Mouse (Mus musculus) hindbrain, embryonic 12.5 days (tissue): ENCODE measurements around the gene Mrpl30. TPM values are rescaled to one million over a fixed set of nuclear protein-coding genes. Genes with fewer than 3 reads are reported as not detected.

Experiments used
- ATAC-seq: fragments of 200-750 bp; cut with Nextera tagmentation; 2 replicates; pipeline ENCODE4 v1.8.0; 2017; ENCODE audit warnings: moderate TSS enrichment; ENCODE audit not compliant: low FRiP score
- H3K27ac ChIP-seq: fragments of 300-500 bp; sonication (generic); 2 replicates; pipeline ENCODE4 v1.5.1; 2016; ENCODE audit warnings: mild to moderate bottlenecking
- H3K27me3 ChIP-seq: fragments of 300-500 bp; sonication (generic); 2 replicates; pipeline ENCODE4 v1.6.1; 2016; ENCODE audit warnings: mild to moderate bottlenecking
- H3K36me3 ChIP-seq: fragments of 300-500 bp; sonication (generic); 2 replicates; pipeline ENCODE4 v1.6.1; 2016; ENCODE audit warnings: mild to moderate bottlenecking
- H3K4me1 ChIP-seq: fragments of 300-500 bp; sonication (generic); 2 replicates; pipeline ENCODE4 v1.6.1; 2016
- H3K4me2 ChIP-seq: fragments of 300-500 bp; sonication (generic); replicated peaks from 2 replicates; pipeline ENCODE4 v1.6.1; 2016; ENCODE audit warnings: mild to moderate bottlenecking
- H3K4me3 ChIP-seq: fragments of 300-500 bp; sonication (generic); 2 replicates; pipeline ENCODE4 v1.5.1; 2016; ENCODE audit warnings: mild to moderate bottlenecking
- H3K9ac ChIP-seq: fragments of 300-500 bp; sonication (generic); 2 replicates; pipeline ENCODE4 v1.6.1; 2016; ENCODE audit warnings: mild to moderate bottlenecking, moderate library complexity
- H3K9me3 ChIP-seq: fragments of 300-500 bp; sonication (generic); replicated peaks from 2 replicates; pipeline ENCODE4 v1.6.1; 2016; ENCODE audit warnings: mild to moderate bottlenecking
- WGBS: fragments of 180-500 bp; shearing (Covaris S2); methylation state at CpG from one replicate; pipeline ENCODE4 v1.1.7; 2016; 5-methylcytosine and 5-hydroxymethylcytosine counted together
- polyA plus RNA-seq: library from polyadenylated mRNA; unstranded; fragments of >200 nt; fragmentation: Nextera tagmentation; extraction: Ambion mirVana; gene quantifications from 2 replicates; pipeline ENCODE4 v1.2.1, GENCODE M21; 2016

Mrpl30 gene
- polyA plus RNA-seq, 1 experiment from 2014 or later = 220 TPM

DNA sequence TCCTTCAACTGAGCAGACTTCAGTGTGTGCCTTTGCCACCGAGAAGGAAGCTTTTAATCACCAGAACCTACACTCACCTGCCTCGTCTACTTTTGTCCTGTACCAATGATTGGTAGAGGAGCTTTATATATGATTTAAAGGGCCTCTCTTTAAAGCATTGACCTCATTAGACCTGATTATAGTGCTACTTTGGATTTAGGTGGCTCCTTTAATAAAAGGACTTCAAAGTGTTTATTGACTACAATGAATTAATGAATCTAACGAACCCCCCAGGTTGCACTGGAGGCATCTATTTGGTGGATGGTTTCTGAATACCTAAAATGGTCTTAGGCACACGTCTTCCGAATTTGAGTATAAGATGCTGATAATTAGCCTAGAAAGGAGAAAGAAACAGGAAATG, 26.1 kb downstream of the Mrpl30 start, which contains the start of gene Lyg2:
Lyg2 (minus strand) TSS at position 101 of the 400 bp plus-strand sequence.
- no peak within 1 kb of the TSS for H3K9ac ChIP-seq
- no peak within 1 kb of the TSS for H3K4me2 ChIP-seq
- H3K27ac ChIP-seq = no peak within 1 kb of the TSS
- ATAC-seq = no peak
- 85% methylated on average over 5 of the region's 5 CpGs for WGBS
- no peaks in the 10 kb centered on the region for H3K9me3 ChIP-seq
- H3K4me3 ChIP-seq = no peak within 1 kb of the TSS
- no peaks in the 10 kb centered on the region for H3K4me1 ChIP-seq
- H3K27me3 ChIP-seq = peaks cover 4% of the 10 kb centered on the region; the same call in 1 of the 2 replicates
- H3K36me3 ChIP-seq = no peaks in the 10 kb centered on the region

DNA sequence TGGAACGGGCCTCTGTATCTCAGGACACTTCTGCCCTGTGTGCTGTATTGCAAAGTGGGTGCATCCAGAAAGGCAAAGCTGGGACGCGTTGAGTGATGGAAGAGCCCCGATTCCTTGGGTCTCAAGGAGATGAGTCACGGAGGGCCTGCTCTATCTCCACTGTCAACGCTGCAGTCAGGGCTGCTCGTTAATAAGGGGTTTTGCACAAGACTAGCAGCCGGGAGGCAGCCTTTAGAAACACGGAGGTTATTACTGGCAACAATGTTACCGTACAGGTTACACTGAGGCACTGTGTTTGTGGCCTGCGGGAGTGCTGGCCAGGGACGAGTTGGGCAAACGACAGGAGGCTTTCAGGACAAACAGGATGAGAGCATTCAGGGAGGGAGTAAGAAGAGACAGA, 27.4 kb downstream of the Mrpl30 start:
- H3K27me3 ChIP-seq = peaks cover 4% of the 10 kb centered on the region; the same call in 1 of the 2 replicates
- H3K4me2 ChIP-seq = no peak overlapping the region
- no peaks in the 10 kb centered on the region for H3K36me3 ChIP-seq
- no peaks in the 10 kb centered on the region for H3K4me1 ChIP-seq
- H3K27ac ChIP-seq = no peak overlapping the region
- no peaks in the 10 kb centered on the region for H3K9me3 ChIP-seq
- H3K4me3 ChIP-seq = no peak overlapping the region
- no peak overlapping the region for H3K9ac ChIP-seq
- no peak for ATAC-seq
- WGBS = 83% methylated on average over 13 of the region's 13 CpGs

DNA sequence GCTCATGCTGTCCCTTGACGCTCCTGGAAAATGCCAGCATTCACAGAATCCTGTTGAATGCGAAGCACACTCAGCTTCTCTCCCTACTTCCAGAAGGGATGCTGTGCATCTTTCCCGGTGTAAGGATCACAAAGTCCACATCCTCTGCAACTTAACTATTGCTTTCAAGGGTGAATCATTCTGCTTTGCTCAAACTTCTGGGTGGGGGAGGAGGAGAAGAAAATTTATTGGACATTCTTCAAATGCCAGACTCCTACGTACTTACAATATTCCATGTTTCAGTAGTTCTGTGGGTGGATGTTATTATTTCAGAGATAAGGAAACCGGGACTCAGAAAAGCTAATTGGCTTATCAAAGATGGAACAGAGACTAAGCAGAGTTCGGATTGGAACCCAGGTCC, 27.8 kb downstream of the Mrpl30 start:
- no peak overlapping the region for H3K4me3 ChIP-seq
- no peaks in the 10 kb centered on the region for H3K4me1 ChIP-seq
- H3K27ac ChIP-seq = no peak overlapping the region
- no peaks in the 10 kb centered on the region for H3K9me3 ChIP-seq
- peaks cover 4% of the 10 kb centered on the region; the same call in 1 of the 2 replicates for H3K27me3 ChIP-seq
- WGBS = 79% methylated on average over 6 of the region's 6 CpGs
- no peak overlapping the region for H3K4me2 ChIP-seq
- H3K9ac ChIP-seq = no peak overlapping the region
- ATAC-seq = no peak
- H3K36me3 ChIP-seq = no peaks in the 10 kb centered on the region

DNA sequence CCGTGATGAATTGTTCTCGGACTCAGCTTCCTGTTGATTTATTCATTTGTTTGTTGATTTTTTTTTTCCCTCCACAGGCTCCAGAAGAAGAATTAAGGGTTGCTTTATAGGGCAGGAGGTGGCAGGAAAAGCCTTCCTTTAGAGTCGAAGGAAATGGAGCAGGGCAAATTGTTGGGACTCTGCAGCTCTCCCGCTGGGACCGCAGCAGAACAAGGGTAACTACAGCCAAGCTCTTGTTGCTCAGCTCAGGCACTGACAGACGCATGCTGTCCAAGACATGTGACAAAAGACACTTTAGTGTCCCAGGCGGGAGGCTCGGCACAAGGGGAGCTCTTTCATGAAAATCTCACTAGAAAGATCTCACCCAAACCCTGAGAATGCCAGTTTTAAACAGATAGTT, 32.3 kb downstream of the Mrpl30 start:
- H3K36me3 ChIP-seq = no peaks in the 10 kb centered on the region
- no peak for ATAC-seq
- H3K9me3 ChIP-seq = no peaks in the 10 kb centered on the region
- H3K27ac ChIP-seq = no peak overlapping the region
- H3K9ac ChIP-seq = no peak overlapping the region
- no peaks in the 10 kb centered on the region for H3K4me1 ChIP-seq
- no peaks in the 10 kb centered on the region for H3K27me3 ChIP-seq
- no peak overlapping the region for H3K4me3 ChIP-seq
- no peak overlapping the region for H3K4me2 ChIP-seq
- 49% methylated on average over 8 of the region's 8 CpGs for WGBS

DNA sequence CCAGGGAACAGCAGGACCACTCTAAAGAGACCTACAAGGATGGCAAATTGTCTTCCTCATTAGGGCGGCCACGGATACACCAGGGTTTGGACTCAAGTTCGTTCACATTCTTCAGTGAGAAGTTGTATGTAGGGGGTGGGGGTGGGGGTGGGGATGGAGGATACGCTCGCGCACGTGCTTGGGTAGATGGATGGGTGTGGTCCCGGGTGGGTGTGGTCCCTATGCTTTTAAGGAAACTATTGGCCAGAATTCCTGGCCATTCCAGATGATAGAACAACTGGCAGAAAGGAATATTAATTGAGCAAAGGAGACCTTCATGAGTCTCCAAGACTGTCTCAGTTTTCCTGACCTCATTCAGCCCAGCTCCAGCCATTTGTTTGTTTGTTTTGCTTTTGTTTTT, 35.7 kb downstream of the Mrpl30 start:
- WGBS = 81% methylated on average over 8 of the region's 8 CpGs

DNA sequence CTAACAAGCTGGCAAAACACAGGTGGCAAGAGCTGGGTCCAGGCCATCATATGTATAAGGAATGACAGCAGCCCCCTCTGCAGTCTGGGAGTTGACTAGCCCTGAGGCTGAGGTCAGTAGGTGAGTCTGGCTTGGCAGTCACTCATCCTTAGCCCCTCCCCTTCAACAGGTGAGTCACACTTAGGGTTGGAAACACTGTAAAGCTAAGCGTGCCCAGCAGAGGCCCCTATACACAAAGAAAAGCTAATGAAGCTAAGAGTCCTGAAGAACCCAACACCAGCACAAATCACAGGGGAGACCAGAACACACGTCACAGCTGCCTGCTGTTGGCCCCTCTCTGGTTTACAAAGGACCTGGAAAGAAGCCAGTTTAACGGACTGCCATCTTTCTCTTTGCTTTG, 41.5 kb downstream of the Mrpl30 start:
- H3K36me3 ChIP-seq = no peaks in the 10 kb centered on the region
- WGBS = 21% methylated on average over 3 of the region's 3 CpGs
- no peak overlapping the region for H3K4me3 ChIP-seq
- H3K4me1 ChIP-seq = no peaks in the 10 kb centered on the region
- no peak overlapping the region for H3K9ac ChIP-seq
- no peaks in the 10 kb centered on the region for H3K27me3 ChIP-seq
- H3K27ac ChIP-seq = no peak overlapping the region
- no peaks in the 10 kb centered on the region for H3K9me3 ChIP-seq
- no peak for ATAC-seq
- H3K4me2 ChIP-seq = no peak overlapping the region

More for the DNA sequence above, 35.7 kb downstream of the Mrpl30 start:
- H3K9ac ChIP-seq = no peak overlapping the region
- H3K4me3 ChIP-seq = no peak overlapping the region
- H3K4me2 ChIP-seq = no peak overlapping the region
- H3K4me1 ChIP-seq = no peaks in the 10 kb centered on the region
- no peak overlapping the region for H3K27ac ChIP-seq
- no peak for ATAC-seq
- H3K27me3 ChIP-seq = no peaks in the 10 kb centered on the region
- H3K9me3 ChIP-seq = no peaks in the 10 kb centered on the region
- H3K36me3 ChIP-seq = no peaks in the 10 kb centered on the region

Other genes with a start within 250 kb of the Mrpl30 start
- 2.6 TPM in 2 replicates for gene 2010300C02Rik, start 170.4 kb upstream of the Mrpl30 start, polyA plus RNA-seq
- 20.3 and 21.5 TPM in 2 replicates for gene Tsga10, start 24.0 kb upstream of the Mrpl30 start, polyA plus RNA-seq
- 8.8 and 8.9 TPM in 2 replicates for gene Lipt1, start 18.7 kb upstream of the Mrpl30 start, polyA plus RNA-seq
- 19.1 and 21.7 TPM in 2 replicates for gene Mitd1, start 66 bp upstream of the Mrpl30 start, polyA plus RNA-seq
- gene Lyg2, start 26.0 kb downstream of the Mrpl30 start, polyA plus RNA-seq = not detected in 2 replicates
- not detected in 2 replicates for gene Lyg1, start 67.3 kb downstream of the Mrpl30 start, polyA plus RNA-seq
- 155 and 161 TPM in 2 replicates for gene Txndc9, start 107.4 kb downstream of the Mrpl30 start, polyA plus RNA-seq
- gene Eif5b, start 107.5 kb downstream of the Mrpl30 start, polyA plus RNA-seq = 31.3 and 34.0 TPM in 2 replicates
- gene Rev1, start 239.3 kb downstream of the Mrpl30 start, polyA plus RNA-seq = 40.4 and 44.2 TPM in 2 replicates